Mouse (Mus musculus): ENCODE data around the gene Dusp3.
"Not testable (repeated sequence)": the region's sequence is repeated elsewhere in the genome, so short reads cannot be mapped to it uniquely, and the experiment has no call there.

Gene Dusp3

GRCm38 (mm10) chr11:102010140-102010539, 23.3 kb upstream of the Dusp3 start:
- no peak for DNase-seq

- peak; percentile 31 to 64 for DNase-seq
Observed at GRCm38 (mm10) chr11:102008954-102009637, 22.3 kb upstream of the Dusp3 start.

- no peak for DNase-seq
Observed at GRCm38 (mm10) chr11:102008372-102008771, 21.6 kb upstream of the Dusp3 start.

GRCm38 (mm10) chr11:102006688-102007087, 19.9 kb upstream of the Dusp3 start:
- DNase-seq: no peak

DNA sequence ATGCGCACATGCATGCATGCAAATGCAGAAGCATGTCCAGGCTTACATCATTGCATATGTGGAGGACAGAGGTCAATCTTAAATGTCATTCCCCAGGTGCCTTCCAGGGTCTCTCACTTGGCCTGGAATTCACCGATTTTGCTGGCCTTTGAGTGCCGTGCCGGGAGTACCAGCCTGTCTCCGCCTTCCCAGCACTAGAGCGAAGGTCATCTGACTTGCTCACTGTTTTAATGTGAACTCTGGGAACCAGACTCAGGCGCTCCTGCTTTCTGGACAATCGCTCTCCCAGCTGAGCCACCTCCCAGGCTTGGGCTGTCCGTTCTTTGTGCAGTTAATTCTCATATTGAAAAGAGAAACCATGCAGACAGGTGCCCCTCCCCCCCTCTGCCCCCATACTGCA, 19.5 kb upstream of the Dusp3 start:
- DNase-seq: no peak

DNA sequence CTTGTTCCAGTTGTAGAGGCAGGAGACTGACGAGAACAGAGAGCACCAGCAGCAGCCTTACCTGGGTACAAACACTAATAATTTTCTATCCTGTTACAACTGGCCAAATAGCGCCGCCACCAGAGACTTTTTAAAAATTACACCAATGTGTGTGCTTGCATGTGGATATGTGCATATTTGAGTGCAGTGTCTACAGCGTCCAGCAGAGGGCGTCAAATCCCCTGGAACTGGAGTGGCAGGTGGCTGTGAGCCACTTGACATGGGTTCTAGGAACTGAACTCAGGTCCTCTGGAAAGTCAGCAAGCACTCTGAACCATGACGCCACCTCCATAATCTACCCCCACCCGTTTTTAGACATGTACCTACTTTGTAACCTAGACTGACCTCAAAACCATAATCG, 17.4 kb upstream of the Dusp3 start:
- no peak for DNase-seq

GRCm38 (mm10) chr11:101999466-101999865, 12.7 kb upstream of the Dusp3 start:
- DNase-seq: no peak

GRCm38 (mm10) chr11:101998258-101998657, 11.4 kb upstream of the Dusp3 start:
- DNase-seq: peak in 1 of 2 experiments; percentile 31

DNA sequence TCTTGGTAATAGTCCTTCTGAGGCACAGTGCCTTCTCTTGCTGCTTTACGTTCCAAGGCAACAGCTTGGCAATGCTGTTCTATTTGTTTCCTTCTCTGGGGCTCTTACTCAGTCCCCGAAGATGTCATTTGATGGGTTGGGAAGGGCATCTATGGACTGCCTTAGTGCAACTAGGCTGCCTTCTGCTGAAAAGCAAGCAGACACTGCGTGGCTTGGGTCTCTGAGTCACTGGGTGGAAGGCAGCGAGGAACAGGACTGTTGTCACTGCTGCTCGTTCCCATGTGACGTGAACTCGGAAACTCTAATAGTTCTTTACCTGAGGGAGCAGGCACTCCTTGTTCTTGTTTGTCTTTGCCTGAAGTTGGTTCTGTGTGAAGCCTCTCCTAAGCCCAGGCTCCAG, 9.1 kb upstream of the Dusp3 start:
- no peak for DNase-seq

DNA sequence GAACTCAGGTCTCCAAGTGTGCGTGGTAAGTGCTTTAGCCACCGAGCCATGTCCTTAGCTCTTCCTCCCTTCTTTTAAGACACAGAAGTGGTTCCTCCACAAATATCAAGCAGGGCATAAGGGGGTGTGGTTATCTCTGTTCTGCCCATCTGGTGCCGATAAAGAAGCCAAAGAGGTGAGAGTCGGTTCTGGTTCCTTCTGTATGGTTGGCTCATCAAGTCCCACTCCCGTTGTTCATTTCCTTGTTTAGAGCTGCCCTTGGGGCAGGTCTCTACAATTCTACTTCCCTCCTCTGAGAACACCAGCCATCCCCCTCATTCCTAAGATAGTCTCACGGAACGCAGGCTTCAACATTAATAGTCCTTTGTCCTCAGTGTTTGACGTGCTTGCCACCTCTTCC, 7.3 kb upstream of the Dusp3 start:
- no peak for DNase-seq

- DNase-seq: no peak
Observed at GRCm38 (mm10) chr11:101992411-101992810, 5.6 kb upstream of the Dusp3 start.

- DNase-seq: no peak
Observed at GRCm38 (mm10) chr11:101991813-101992212, 5.0 kb upstream of the Dusp3 start.

DNA sequence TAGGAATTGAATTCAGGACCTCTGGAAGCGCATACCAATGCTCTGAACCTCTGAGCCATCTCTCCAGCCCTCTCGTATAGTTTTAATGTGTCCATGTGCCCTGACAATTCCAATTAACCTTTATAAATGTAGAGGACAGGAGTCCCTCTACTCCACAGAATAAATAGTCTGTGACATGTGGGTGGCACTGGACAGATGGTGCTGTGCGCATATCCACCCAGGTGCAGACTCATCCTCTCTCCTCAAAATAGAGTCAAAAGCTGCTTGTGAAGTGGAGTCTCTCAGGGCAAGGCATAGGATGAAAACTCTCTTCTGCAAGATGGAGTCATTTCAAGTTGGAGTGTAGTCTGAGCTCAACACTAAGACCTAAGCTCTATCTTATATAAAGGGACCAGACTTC, 3.4 kb upstream of the Dusp3 start:
- no peak for DNase-seq

DNA sequence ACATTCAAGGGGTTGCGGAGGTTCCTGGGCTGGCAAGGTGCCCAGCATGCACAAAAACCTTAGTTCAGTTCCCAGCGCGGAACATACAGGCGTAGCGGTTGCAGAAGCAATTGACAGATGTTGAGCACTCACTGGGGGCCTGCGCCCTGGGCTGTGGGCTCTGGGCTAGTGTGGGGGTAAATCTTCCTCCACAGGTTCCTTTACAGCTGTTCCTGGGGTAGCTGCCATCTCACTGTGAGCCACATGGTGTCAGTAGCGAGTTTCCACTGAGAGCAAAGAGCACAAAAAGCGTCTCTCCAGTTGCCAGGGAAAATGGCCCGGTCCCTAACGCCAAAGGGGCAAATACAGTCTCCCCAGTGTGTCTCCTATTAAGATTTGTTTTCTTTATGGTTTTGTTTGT, 823 bp downstream of the Dusp3 start:
- DNase-seq: peak; percentile 84 to 87

- not testable (repeated sequence) for DNase-seq
Observed at GRCm38 (mm10) chr11:101985450-101985849, 1.4 kb downstream of the Dusp3 start.

DNA sequence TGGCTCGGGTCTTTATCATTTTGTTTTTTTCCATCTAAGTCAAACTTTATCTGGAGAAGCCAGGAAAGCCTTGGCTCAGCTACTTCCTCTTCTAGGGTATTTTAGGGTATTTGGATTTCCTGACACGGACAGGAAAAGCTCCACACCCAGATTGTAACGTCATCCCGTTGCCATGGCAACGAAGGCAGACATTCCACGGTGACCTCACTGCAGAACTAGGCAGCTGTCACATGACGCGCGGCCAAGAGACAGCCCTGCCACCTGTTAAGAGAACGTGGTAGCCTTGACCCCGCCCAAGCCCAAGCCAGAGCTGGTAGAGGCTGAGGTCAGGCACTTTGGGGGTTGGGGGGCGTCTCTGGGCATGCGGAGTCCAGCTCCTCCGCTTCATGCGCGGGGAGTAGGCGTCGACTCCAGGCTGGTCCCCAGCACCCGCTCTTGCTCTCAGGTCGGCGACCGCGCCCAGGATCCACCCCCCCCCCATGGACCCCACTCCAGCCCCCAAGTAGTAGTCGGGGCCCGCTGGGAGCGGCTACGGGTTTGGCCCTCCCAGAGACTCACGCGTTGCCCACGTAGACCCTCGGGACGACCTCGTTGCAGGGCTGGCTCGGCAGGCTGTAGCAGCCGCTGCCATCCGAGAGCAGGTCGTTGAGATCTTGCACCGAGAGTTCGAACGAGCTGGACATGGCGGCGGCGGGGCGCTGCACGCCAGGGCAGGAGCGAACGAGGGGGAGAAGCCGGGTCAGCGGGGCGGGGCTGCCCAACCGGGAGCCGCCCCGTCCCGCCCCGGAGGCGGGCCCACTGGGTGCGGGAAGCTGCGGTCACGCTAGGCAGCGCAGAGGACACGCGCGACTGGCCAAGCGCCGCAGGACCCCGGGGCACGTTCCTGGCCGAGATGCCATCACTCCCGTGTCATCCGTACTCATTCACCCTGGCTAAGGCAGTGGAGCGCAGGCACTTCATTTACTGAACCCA, 2.5 kb downstream of the Dusp3 start, which contains the start of gene Cfap97d1:
Gene Cfap97d1 (plus strand): TSS at position 226 of the 972 bp plus-strand sequence.
- DNase-seq: peak; percentile 98 to 99

DNA sequence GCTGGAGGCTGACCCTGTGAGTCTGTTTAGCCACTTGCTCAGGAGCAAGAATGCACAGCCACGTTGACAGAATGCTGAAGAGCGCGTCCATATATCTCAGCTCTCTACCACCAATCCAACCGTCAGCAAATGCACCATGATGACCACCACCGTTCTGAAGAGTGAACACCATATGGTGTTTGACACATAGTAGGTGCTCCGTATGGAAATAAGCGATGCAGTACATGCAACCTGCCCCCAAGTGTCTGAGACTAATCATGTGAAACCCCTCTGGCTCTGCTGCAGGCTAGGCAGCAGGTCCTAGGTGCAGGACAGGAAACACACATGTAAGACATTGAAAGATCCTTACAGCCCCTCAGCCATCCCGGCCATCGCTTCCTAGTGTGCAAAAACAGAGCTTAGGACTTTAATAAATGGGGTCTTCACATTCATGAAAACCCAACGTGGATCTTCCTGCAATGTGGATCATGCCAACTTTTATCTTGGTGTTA, 3.3 kb downstream of the Dusp3 start:
- DNase-seq: no peak

- peak; percentile 22 to 27 for DNase-seq
Observed at GRCm38 (mm10) chr11:101982981-101983411, 3.8 kb downstream of the Dusp3 start.

- DNase-seq: peak; percentile 72 to 77
Observed at GRCm38 (mm10) chr11:101981850-101982249, 5.0 kb downstream of the Dusp3 start.

- no peak for DNase-seq
Observed at GRCm38 (mm10) chr11:101980603-101981157, 6.1 kb downstream of the Dusp3 start.

- no peak for DNase-seq
Observed at GRCm38 (mm10) chr11:101979140-101979539, 7.7 kb downstream of the Dusp3 start.

GRCm38 (mm10) chr11:101976949-101977348, 9.9 kb downstream of the Dusp3 start:
- no peak for DNase-seq

DNA sequence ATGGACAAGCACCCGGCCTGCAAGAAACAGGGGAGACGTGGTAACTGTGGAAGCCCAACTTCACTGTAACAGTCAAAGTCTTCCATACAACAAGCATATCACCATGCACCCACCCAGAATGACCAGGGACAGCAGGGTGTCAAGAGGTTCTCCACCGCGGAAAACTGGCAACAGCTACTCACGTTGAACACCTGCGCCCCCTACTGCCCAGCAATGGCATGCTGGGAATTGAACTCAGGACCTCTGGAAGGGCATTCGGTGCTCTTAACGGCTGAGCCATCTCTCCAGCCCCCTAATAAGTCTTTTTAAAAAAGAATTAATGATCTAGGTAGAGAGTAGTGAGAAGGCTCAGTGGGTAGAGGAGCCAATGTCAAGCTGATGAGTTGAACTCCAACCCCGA, 11.9 kb downstream of the Dusp3 start:
- DNase-seq: peak in 1 of 2 experiments; percentile 35

All from lung, adult 18-20 months (tissue).